Mouse (Mus musculus) liver, embryonic 14.5 days (tissue): Measurements from ENCODE around the gene Otub2.

Source experiments
- CTCF ChIP-seq: IDR thresholded peaks from 2 replicates; pipeline ENCODE4 v1.5.1; 2016; ENCODE audit warnings: antibody characterized with exemption, low read depth, control low read depth
- EP300 ChIP-seq: IDR thresholded peaks from 2 replicates; pipeline ENCODE4 v1.6.1; 2016; ENCODE audit warnings: antibody characterized with exemption, low read depth

DNA sequence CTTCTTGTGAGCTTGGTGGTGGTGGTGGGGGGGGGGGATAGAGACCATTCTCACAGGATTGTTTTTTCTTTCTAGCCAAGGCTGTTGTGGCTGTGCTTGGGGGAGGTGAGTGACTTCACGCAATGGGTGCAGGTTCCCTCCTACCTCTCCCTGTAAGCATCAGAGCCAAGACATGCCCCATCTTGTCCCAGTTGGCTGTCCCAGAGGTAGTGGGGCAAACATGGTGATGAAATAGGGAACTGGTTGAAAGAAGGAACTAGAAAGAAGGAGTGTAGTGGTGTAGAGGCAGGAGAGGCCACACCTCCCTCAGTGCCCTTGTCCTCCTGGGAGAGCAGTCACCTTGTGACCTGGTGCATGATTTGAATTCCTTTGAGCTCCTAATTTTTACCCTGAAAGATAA, 49.1 kb downstream of the Otub2 start:
- TF ChIP-seq CTCF, result no peak
- TF ChIP-seq EP300, result no peak
